ENCODE assay signal across 7 mouse cellular contexts in genomic region chr2:135738022-135738780, GRCm38 (mm10).
DNase-seq lines count a peak whose midpoint lies in the region; ATAC-seq and TF ChIP-seq lines count a peak whose summit lies in the region.
"Not testable (repeated sequence)": the region's sequence is repeated elsewhere in the genome, so short reads cannot be mapped to it uniquely, and the experiment has no call there.

No protein-coding gene starts in this region.

- H3K4me3 ChIP-seq in C2C12 (ENCODE audit: insufficient read depth, poor library complexity, severe bottlenecking); bone marrow macrophage, adult 2 months (ENCODE audit: insufficient read depth, low read length); gastrocnemius, adult 2 months; heart, postnatal 0 days (ENCODE audit: low read depth, low read length); kidney, embryonic 15.5 days (replicated peaks); kidney, postnatal 0 days (replicated peaks; ENCODE audit: low read depth, low read length); myocyte: not testable (repeated sequence)

- H3ac ChIP-seq in C2C12 (ENCODE audit: control insufficient read depth, insufficient read length, low read depth); myocyte (ENCODE audit: control insufficient read depth, insufficient read length): not testable (repeated sequence)

- H3K27me3 ChIP-seq in C2C12 (ENCODE audit: control insufficient read depth, insufficient read depth, insufficient read length); heart, postnatal 0 days (ENCODE audit: control insufficient read depth, insufficient read depth, low read length); kidney, embryonic 15.5 days; kidney, postnatal 0 days (ENCODE audit: insufficient read depth, low read length); myocyte (ENCODE audit: control insufficient read depth, insufficient read depth, insufficient read length): not testable (repeated sequence)

- H3K9me3 ChIP-seq in heart, postnatal 0 days (replicated peaks; ENCODE audit: control insufficient read depth, low read length); kidney, embryonic 15.5 days (replicated peaks); kidney, postnatal 0 days (replicated peaks; ENCODE audit: low read length): not testable (repeated sequence)

- H3K4me1 ChIP-seq in bone marrow macrophage, adult 2 months (ENCODE audit: control insufficient read depth, insufficient read depth, low read length), result peaks cover 15% of the 10 kb centered on the region
- H3K4me1 ChIP-seq in heart, postnatal 0 days (ENCODE audit: control insufficient read depth, insufficient read depth), result peaks cover 17% of the 10 kb centered on the region
- peaks cover 36% of the 10 kb centered on the region for H3K4me1 ChIP-seq in kidney, embryonic 15.5 days
- peaks cover 11% of the 10 kb centered on the region; the same call in 1 of the 2 replicates for H3K4me1 ChIP-seq in kidney, postnatal 0 days (replicated peaks; ENCODE audit: insufficient read depth, low read length)

- intact Hi-C loops in gastrocnemius, adult 2 months (cut with DNase I), result not testable (repeated sequence)

- H3K36me3 ChIP-seq in C2C12 (ENCODE audit: control insufficient read depth, insufficient read depth); heart, postnatal 0 days (replicated peaks; ENCODE audit: control insufficient read depth, insufficient read depth, low read length); kidney, embryonic 15.5 days; kidney, postnatal 0 days (ENCODE audit: insufficient read depth, low read length); myocyte (ENCODE audit: control insufficient read depth, insufficient read depth): not testable (repeated sequence)

- H3K27ac ChIP-seq in bone marrow macrophage, adult 2 months (ENCODE audit: insufficient read depth, low read depth, low read length), result peak overlapping the region; percentile 33; the same call in 1 of the 2 replicates
- H3K27ac ChIP-seq in gastrocnemius, adult 2 months, result peak overlapping the region; percentile 24; the same call in 1 of the 2 replicates
- H3K27ac ChIP-seq in heart, postnatal 0 days (ENCODE audit: low read depth), result 0 out of 2 replicates have a peak overlapping the region, but pooled peaks have one; percentile 7
- H3K27ac ChIP-seq in kidney, embryonic 15.5 days, result peak overlapping the region; percentile 56; the same call in 1 of the 2 replicates
- H3K27ac ChIP-seq in kidney, postnatal 0 days, result not testable (repeated sequence)

- H3K79me3 ChIP-seq in C2C12 (ENCODE audit: low read depth), result not testable (repeated sequence)

- not testable (repeated sequence) for ATAC-seq in heart, postnatal 0 days (ENCODE audit: insufficient read depth, low read depth); kidney, postnatal 0 days (replicated peaks; ENCODE audit: low FRiP score, low read depth)
- ATAC-seq in kidney, embryonic 15.5 days (replicated peaks; ENCODE audit: low FRiP score), result peak; percentile 70; the same call in 1 of the 2 replicates

- DNase-seq in gastrocnemius, adult 2 months; heart, postnatal 0 days (ENCODE audit: low spot score): not testable (repeated sequence)
- DNase-seq in kidney, postnatal 0 days (ENCODE audit: low spot score), result peak; percentile 59

- TF ChIP-seq EP300 in heart, postnatal 0 days (IDR thresholded peaks at IDR 0.05; ENCODE audit: low read depth), result not testable (repeated sequence)

- H3K9ac ChIP-seq in heart, postnatal 0 days (replicated peaks; ENCODE audit: low read depth, low read length); kidney, embryonic 15.5 days; kidney, postnatal 0 days (ENCODE audit: low read depth, low read length): not testable (repeated sequence)

- not testable (repeated sequence) for H3K79me2 ChIP-seq in C2C12 (ENCODE audit: control insufficient read depth, insufficient read depth); myocyte (ENCODE audit: control insufficient read depth, insufficient read depth)

- not testable (repeated sequence) for H3K4me2 ChIP-seq in heart, postnatal 0 days (ENCODE audit: low read depth, low read length); kidney, embryonic 15.5 days; kidney, postnatal 0 days (ENCODE audit: low read length)
- peak overlapping the region; percentile 93 for H3K4me2 ChIP-seq in myocyte (ENCODE audit: low read depth)

- 72% methylated on average over 7 of the region's 7 CpGs for WGBS in heart, postnatal 0 days
- 45% methylated on average over 7 of the region's 7 CpGs for WGBS in kidney, embryonic 15.5 days
- 46% methylated on average over 7 of the region's 7 CpGs for WGBS in kidney, postnatal 0 days

- TF ChIP-seq POLR2A in bone marrow macrophage, adult 2 months (IDR thresholded peaks at IDR 0.05; ENCODE audit: borderline replicate concordance, low read depth, low read length); myocyte (IDR thresholded peaks at IDR 0.05; ENCODE audit: insufficient read length, low read depth): not testable (repeated sequence)

- TF ChIP-seq CTCF in C2C12 (IDR thresholded peaks at IDR 0.05; ENCODE audit: control insufficient read depth, insufficient read depth, insufficient read length); bone marrow macrophage, adult 2 months (IDR thresholded peaks at IDR 0.05; ENCODE audit: low read depth, low read length); gastrocnemius, adult 2 months (IDR thresholded peaks at IDR 0.05); heart, postnatal 0 days (IDR thresholded peaks at IDR 0.05; ENCODE audit: low read depth); kidney, postnatal 0 days (IDR thresholded peaks at IDR 0.05; ENCODE audit: low read depth): not testable (repeated sequence)

TF ChIP-seq in C2C12, 6 proteins besides CTCF, POLR2A, EP300 and RAD21:
- TF ChIP-seq MAX (IDR thresholded peaks at IDR 0.05) (peak; percentile 34), MYOD1 (IDR thresholded peaks at IDR 0.05; ENCODE audit: control insufficient read depth, insufficient read length, low read depth) (peak; percentile 77)

TF ChIP-seq in myocyte, 11 proteins besides CTCF, POLR2A, EP300 and RAD21:
- TF ChIP-seq MYOG (IDR thresholded peaks at IDR 0.05; ENCODE audit: control insufficient read depth in 1 of 3, insufficient read depth in 1 of 3, insufficient read length in 2 of 3, low read depth in 2 of 3) (peak in 2 of 3 experiments; percentile 43 to 83), MYOD1 (IDR thresholded peaks at IDR 0.05; ENCODE audit: control insufficient read depth in 1 of 3, insufficient read length in 2 of 3, low read depth in 2 of 3) (peak; percentile 52 to 81 (median 76)), TCF3 (IDR thresholded peaks at IDR 0.05; ENCODE audit: insufficient read length, low read depth) (peak; percentile 36), TCF12 (IDR thresholded peaks at IDR 0.05; ENCODE audit: insufficient read depth, poor library complexity, severe bottlenecking) (peak; percentile 54)
